Mouse (Mus musculus) intestine, embryonic 15.5 days (tissue): ENCODE data around the gene Gnai3. TPM values are rescaled to one million over a fixed set of nuclear protein-coding genes. Genes with fewer than 3 reads are reported as not detected.

ENCODE experiments used
- ATAC-seq: fragments of 200-750 bp; cut with Nextera tagmentation; 2 replicates; pipeline ENCODE4 v1.8.0; 2017; ENCODE audit warnings: moderate TSS enrichment, moderate library complexity
- H3K27ac ChIP-seq: fragments of 300-500 bp; sonication (generic); 2 replicates; pipeline ENCODE4 v1.5.1; 2015; ENCODE audit warnings: mild to moderate bottlenecking, inconsistent platforms
- H3K27me3 ChIP-seq: fragments of 300-500 bp; sonication (generic); replicated peaks from 2 replicates; pipeline ENCODE4 v1.6.1; 2015; ENCODE audit warnings: inconsistent platforms
- H3K36me3 ChIP-seq: fragments of 300-500 bp; sonication (generic); 2 replicates; pipeline ENCODE4 v1.6.1; 2015; ENCODE audit warnings: inconsistent platforms
- H3K4me1 ChIP-seq: fragments of 300-500 bp; sonication (generic); replicated peaks from 2 replicates; pipeline ENCODE4 v1.6.1; 2015; ENCODE audit warnings: inconsistent platforms
- H3K4me2 ChIP-seq: fragments of 300-500 bp; sonication (generic); replicated peaks from 2 replicates; pipeline ENCODE4 v1.6.1; 2015; ENCODE audit warnings: mild to moderate bottlenecking, inconsistent platforms
- H3K4me3 ChIP-seq: fragments of 300-500 bp; sonication (generic); replicated peaks from 2 replicates; pipeline ENCODE4 v1.5.1; 2015; ENCODE audit warnings: inconsistent platforms
- H3K9ac ChIP-seq: fragments of 300-500 bp; sonication (generic); 2 replicates; pipeline ENCODE4 v1.6.1; 2015; ENCODE audit warnings: inconsistent platforms
- H3K9me3 ChIP-seq: fragments of 300-500 bp; sonication (generic); 2 replicates; pipeline ENCODE4 v1.6.1; 2016; ENCODE audit warnings: inconsistent platforms
- WGBS: fragments of 180-500 bp; shearing (Covaris S2); methylation state at CpG from one replicate; pipeline ENCODE4 v1.1.7; 2015; 5-methylcytosine and 5-hydroxymethylcytosine counted together
- polyA plus RNA-seq: library from polyadenylated mRNA; unstranded; fragments of >200 nt; fragmentation: Nextera tagmentation; extraction: Ambion mirVana; gene quantifications from 2 replicates; pipeline ENCODE4 v1.2.1, GENCODE M21; 2015

Gnai3 gene
- polyA plus RNA-seq, 1 experiment from 2014 or later, result 183 TPM

DNA sequence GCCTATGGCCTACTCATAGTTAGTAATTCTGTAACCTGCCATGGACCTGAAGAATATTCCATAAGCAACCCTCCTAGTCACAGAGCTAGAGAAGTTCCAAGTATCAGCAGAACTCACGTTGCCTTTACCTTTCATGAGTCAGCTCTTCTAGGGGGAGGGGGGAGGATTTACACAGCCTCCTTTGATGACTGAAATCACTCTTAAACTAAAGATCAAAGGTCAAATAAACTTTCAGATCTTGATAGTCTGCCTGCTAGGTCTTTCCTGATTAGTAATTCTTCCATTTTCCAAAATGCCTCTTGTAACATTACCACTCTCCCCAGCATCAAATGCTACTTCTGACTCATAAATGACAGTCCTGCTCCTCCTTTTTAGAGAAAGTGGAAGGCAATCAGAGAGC lies 21.8 kb downstream of the Gnai3 start:
- Histone ChIP-seq H3K4me3 (no peak overlapping the region), H3K36me3 (peaks cover 5% of the 10 kb centered on the region; the same call in 1 of the 2 replicates), H3K27ac (no peak overlapping the region), H3K4me2 (no peak overlapping the region), H3K9me3 (no peaks in the 10 kb centered on the region), H3K27me3 (no peaks in the 10 kb centered on the region), H3K9ac (no peak overlapping the region), H3K4me1 (no peaks in the 10 kb centered on the region; the same call in 1 of the 2 replicates)
- peak; percentile 68 for ATAC-seq
- WGBS, result 35% methylated on average over 1 of the region's 1 CpGs

DNA sequence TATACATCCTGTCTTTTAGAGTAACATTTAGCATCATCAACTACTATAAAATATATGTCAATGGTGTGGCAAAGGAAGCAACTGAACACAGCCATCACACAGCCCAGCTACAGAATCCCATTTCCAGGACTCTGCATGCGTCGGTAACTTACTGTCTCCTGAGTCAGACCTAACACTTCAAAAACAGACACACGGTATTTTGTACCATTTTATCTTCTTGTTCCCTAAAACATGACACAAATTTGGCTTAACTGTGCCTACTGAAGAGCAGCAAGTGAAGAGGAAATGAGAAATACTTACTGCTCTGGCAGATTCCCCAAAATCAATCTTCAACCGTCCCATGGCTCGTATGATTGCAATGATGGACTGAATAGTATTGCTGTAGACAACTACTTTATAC lies 22.7 kb downstream of the Gnai3 start:
- H3K4me3 ChIP-seq, result no peak overlapping the region
- no peak for ATAC-seq
- no peak overlapping the region for H3K9ac ChIP-seq
- no peaks in the 10 kb centered on the region for H3K9me3 ChIP-seq
- H3K36me3 ChIP-seq, result peaks cover 6% of the 10 kb centered on the region; the same call in 1 of the 2 replicates
- no peaks in the 10 kb centered on the region for H3K27me3 ChIP-seq
- no peak overlapping the region for H3K4me2 ChIP-seq
- no peak overlapping the region for H3K27ac ChIP-seq
- no peaks in the 10 kb centered on the region; the same call in 1 of the 2 replicates for H3K4me1 ChIP-seq
- 85% methylated on average over 5 of the region's 5 CpGs for WGBS

DNA sequence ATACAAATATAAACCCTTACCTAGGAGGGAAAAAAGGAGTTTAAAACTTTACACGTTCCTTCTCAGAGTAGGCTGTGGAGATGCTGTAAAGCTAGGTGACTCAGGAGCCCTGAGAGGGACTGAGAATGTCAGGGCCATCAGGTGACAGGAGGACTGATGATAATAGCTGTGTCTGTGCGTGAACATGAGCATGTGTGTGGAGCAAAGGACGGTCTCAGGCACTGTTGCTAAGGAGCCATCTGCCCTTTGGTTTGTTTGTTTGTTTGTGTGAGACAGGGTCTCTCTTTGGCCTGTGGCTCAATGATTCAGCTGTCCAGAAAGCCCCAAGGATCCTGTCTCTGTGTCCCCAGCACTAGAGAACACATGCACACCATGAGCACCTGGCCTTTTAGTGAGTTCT lies 24.8 kb downstream of the Gnai3 start:
- H3K9ac ChIP-seq, result no peak overlapping the region

DNA sequence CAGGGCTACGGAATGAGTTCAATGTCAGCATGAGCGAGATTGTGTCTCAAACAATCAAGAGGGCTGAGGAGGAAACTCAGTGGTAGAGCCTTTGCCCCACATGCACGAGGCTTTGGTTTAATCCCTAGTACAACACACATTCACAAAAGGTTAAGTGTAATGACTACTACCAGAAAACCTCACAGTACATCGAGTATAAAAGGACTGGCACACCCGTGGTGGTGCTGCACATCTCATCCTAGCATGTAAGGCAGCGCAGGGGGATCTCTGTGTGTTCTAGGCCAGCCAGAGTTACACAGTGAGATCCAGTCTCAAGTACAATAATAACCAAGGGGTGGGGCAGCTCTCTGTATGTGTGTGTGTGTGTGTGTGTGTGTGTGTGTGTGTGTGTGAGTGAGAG lies 28.5 kb downstream of the Gnai3 start:
- no peaks in the 10 kb centered on the region for H3K4me1 ChIP-seq
- no peaks in the 10 kb centered on the region for H3K27me3 ChIP-seq
- no peak overlapping the region for H3K4me3 ChIP-seq
- no peak overlapping the region for H3K4me2 ChIP-seq
- H3K9me3 ChIP-seq, result no peaks in the 10 kb centered on the region
- no peak overlapping the region for H3K27ac ChIP-seq
- peaks cover 15% of the 10 kb centered on the region for H3K36me3 ChIP-seq
- no peak overlapping the region for H3K9ac ChIP-seq
- 88% methylated on average over 6 of the region's 6 CpGs for WGBS
- no peak for ATAC-seq

More for the DNA sequence above, 24.8 kb downstream of the Gnai3 start:
- 84% methylated on average over 3 of the region's 3 CpGs for WGBS
- no peak overlapping the region for H3K4me2 ChIP-seq
- H3K36me3 ChIP-seq, result peaks cover 11% of the 10 kb centered on the region
- no peaks in the 10 kb centered on the region; the same call in 1 of the 2 replicates for H3K4me1 ChIP-seq
- no peak for ATAC-seq
- H3K27ac ChIP-seq, result no peak overlapping the region
- no peak overlapping the region for H3K4me3 ChIP-seq
- no peaks in the 10 kb centered on the region for H3K27me3 ChIP-seq
- H3K9me3 ChIP-seq, result no peaks in the 10 kb centered on the region

DNA sequence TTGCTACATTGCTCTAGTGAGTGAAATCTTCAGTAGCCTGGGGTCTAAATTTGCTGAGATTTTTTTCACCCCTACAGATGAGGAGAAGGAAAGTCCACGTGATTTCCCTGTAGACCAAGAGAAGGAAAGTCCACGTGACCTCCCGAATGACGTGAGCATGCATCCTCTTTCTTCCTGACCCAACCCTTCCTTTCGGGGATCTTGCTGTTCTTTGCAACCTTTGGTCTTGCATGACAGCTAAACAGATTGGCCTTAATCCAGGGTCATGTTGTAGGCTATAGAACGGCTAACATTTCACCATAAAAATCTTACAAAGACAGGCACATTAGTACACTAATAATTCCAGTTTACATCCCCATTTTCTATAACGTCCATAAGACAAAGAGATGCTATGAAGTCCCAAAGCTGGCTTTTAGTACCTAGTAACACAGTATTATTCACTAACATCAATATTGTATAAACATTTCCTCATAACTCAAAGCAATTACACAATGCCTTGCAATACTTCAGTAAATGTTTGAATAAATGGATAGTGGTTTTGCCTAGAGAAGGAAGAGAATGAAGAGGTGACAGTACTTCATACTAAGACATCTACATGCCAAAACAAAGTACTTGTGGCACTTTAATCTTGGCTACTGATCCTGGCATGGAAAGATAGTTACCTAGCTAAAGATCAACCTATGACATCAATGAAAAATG lies 32.2 kb downstream of the Gnai3 start:
- H3K4me3 ChIP-seq, result no peak overlapping the region
- H3K4me1 ChIP-seq, result no peaks in the 10 kb centered on the region
- no peak overlapping the region for H3K27ac ChIP-seq

DNA sequence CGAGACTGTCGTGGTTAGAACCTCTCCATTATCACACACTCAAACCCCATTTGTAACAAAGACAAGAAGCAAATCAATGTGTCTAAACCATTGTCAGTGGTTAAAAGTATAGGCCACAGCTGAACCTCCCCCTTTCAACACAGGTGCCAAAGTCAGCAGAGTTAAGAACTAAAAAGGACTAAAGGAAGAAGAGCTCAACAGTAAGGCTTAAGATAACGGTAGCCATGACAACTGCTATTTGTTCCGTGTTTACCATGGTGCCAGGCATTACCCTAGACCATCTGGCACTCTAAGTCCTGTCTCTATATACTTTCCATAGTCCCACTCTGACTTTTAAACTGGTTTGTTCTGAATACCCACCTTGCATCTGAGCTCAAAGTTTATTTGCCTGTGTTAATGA lies 33.3 kb downstream of the Gnai3 start:
- Histone ChIP-seq H3K9me3 (no peaks in the 10 kb centered on the region), H3K4me1 (no peaks in the 10 kb centered on the region), H3K9ac (no peak overlapping the region), H3K27me3 (no peaks in the 10 kb centered on the region), H3K4me3 (no peak overlapping the region), H3K4me2 (no peak overlapping the region), H3K36me3 (peaks cover 26% of the 10 kb centered on the region), H3K27ac (no peak overlapping the region)
- WGBS, result 81% methylated on average over 4 of the region's 4 CpGs
- peak; percentile 44 for ATAC-seq

More for the DNA sequence above, 32.2 kb downstream of the Gnai3 start:
- H3K4me2 ChIP-seq, result no peak overlapping the region
- no peak overlapping the region for H3K9ac ChIP-seq
- H3K36me3 ChIP-seq, result peaks cover 21% of the 10 kb centered on the region
- ATAC-seq, result no peak
- H3K27me3 ChIP-seq, result no peaks in the 10 kb centered on the region
- H3K9me3 ChIP-seq, result no peaks in the 10 kb centered on the region
- WGBS, result 80% methylated on average over 7 of the region's 7 CpGs

DNA sequence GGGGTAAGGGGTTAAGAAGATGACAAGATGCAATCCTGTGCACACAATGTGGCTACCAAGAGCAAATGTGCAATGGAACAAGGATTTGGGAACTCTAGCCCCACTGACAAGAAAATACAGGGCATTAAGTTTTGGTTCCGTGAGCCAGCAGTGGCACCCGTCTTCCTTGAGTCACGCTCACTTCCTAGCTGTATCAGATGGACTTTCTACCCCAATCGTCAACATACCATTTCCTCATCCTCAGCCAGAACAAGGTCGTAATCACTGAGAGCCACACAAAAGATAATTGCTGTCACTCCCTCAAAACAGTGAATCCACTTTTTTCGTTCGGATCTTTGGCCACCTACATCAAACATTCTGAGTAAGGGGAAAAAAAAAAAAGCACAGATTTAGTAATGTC lies 33.7 kb downstream of the Gnai3 start:
- H3K9ac ChIP-seq, result no peak overlapping the region
- no peak overlapping the region for H3K27ac ChIP-seq
- no peaks in the 10 kb centered on the region for H3K4me1 ChIP-seq
- peak; percentile 86 for ATAC-seq
- H3K4me3 ChIP-seq, result no peak overlapping the region
- no peaks in the 10 kb centered on the region for H3K27me3 ChIP-seq
- 50% methylated on average over 7 of the region's 7 CpGs for WGBS
- H3K4me2 ChIP-seq, result no peak overlapping the region
- peaks cover 23% of the 10 kb centered on the region for H3K36me3 ChIP-seq
- no peaks in the 10 kb centered on the region for H3K9me3 ChIP-seq

DNA sequence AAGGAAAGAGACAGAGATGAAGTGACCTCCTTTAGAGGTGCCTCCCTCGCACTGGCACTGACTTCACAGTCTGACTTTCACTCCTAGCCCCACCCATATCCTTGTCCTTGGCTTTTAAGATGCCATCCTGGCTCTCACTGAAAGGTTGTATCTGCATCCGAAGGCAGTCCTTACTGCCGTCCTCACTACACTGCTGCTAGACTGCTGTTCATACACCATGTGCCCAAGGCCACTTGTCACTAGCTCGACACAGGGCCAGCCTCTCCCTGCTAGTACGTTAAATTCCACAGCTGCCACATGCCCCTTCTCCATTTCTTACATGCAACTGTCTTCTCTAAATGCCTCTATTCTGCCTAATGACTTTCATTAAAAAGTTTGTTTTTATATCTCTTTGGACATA lies 34.6 kb downstream of the Gnai3 start:
- 82% methylated on average over 5 of the region's 5 CpGs for WGBS
- H3K36me3 ChIP-seq, result peaks cover 21% of the 10 kb centered on the region
- no peak; the same call in 1 of the 2 replicates for ATAC-seq

DNA sequence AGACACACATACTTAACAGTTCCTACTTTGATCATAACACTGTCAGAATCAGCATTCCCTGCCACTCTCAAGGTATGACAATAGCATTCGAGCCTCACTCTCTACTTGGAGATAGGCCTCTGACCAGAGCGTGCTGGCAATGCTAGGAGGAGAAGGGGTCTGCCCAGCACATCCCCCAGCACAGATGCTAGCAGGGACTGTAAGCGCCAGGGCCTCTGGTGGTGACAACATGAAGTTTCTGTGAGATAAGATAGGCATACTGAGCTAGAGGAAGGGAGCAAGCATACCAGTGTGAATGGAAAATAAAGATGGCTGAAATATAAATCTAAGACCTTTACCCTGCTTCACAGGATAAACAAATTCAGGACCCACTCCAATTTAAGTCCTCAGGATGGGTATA lies 40.7 kb downstream of the Gnai3 start:
- Histone ChIP-seq H3K9me3 (no peaks in the 10 kb centered on the region), H3K4me1 (no peaks in the 10 kb centered on the region), H3K4me2 (no peak overlapping the region), H3K9ac (no peak overlapping the region), H3K27me3 (no peaks in the 10 kb centered on the region), H3K4me3 (no peak overlapping the region), H3K27ac (no peak overlapping the region), H3K36me3 (peaks cover 15% of the 10 kb centered on the region)
- 84% methylated on average over 3 of the region's 3 CpGs for WGBS
- ATAC-seq, result no peak

More for the DNA sequence above, 34.6 kb downstream of the Gnai3 start:
- H3K27ac ChIP-seq, result no peak overlapping the region
- H3K27me3 ChIP-seq, result no peaks in the 10 kb centered on the region
- no peak overlapping the region for H3K9ac ChIP-seq
- H3K4me3 ChIP-seq, result no peak overlapping the region
- no peaks in the 10 kb centered on the region for H3K9me3 ChIP-seq
- no peaks in the 10 kb centered on the region for H3K4me1 ChIP-seq
- H3K4me2 ChIP-seq, result no peak overlapping the region

DNA sequence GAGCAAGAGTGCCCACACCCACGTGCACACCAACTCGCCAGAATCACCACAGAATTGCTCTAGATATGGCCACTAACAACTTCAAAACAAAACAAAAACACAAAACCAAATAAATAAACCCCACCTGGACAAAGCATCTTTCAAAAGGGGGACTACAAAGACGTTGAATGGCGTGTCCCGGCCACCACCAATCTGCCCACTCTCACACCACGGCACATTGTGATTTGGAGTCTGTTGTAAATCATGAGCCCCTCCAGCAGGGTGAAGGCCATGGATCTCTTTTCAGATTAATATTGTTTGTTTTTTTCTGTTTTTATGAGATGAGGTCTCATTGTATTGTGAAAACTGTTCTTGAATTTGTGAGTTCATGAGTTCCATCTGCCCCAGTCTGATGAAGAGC lies 43.9 kb downstream of the Gnai3 start:
- no peak overlapping the region for H3K4me3 ChIP-seq
- 86% methylated on average over 6 of the region's 6 CpGs for WGBS
- no peaks in the 10 kb centered on the region for H3K27me3 ChIP-seq

DNA sequence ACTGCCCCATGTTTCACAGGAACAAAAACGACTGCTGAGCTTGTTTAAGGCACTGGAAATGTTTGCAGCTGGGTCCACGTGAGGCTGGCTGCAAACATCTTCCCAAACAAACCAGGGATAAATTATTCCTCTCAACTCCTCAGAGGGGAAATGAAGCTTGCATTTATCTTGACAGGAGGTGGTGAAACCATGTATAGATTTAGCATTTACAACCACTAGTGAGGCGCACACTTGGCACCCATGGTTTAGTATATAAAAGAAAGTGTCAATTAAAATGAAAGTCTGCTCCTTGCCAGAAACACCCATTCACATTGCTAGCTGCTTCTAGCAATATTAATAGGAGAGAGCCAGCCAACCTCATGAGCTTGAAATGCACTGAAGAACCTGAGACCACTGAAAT lies 44.4 kb downstream of the Gnai3 start:
- Histone ChIP-seq H3K4me2 (no peak overlapping the region), H3K36me3 (peaks cover 3% of the 10 kb centered on the region; the same call in 1 of the 2 replicates), H3K4me3 (no peak overlapping the region), H3K4me1 (no peaks in the 10 kb centered on the region), H3K9me3 (no peaks in the 10 kb centered on the region), H3K9ac (no peak overlapping the region), H3K27me3 (no peaks in the 10 kb centered on the region), H3K27ac (no peak overlapping the region)
- no peak for ATAC-seq
- 48% methylated on average over 3 of the region's 3 CpGs for WGBS

More for the DNA sequence above, 43.9 kb downstream of the Gnai3 start:
- Histone ChIP-seq H3K4me2 (no peak overlapping the region), H3K4me1 (no peaks in the 10 kb centered on the region), H3K36me3 (peaks cover 3% of the 10 kb centered on the region; the same call in 1 of the 2 replicates), H3K27ac (no peak overlapping the region), H3K9ac (no peak overlapping the region), H3K9me3 (no peaks in the 10 kb centered on the region)
- ATAC-seq, result no peak

DNA sequence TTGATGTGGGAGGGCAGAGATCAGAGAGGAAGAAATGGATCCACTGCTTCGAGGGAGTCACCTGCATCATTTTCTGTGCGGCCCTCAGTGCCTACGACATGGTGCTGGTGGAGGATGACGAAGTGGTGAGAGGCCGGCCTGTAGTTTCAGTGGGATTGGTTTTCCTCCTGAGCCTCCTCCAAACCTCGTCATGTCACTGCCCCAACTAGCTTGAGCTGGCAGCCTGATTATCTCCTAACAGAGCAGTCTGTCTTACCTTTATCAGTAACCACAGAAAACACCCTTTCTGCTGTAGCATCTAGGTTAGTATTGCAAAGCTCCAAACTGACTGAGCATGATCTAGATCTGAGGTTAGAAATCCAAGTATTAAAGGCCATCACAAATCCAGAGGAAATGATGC lies 47.6 kb downstream of the Gnai3 start:
- Histone ChIP-seq H3K9ac (no peak overlapping the region), H3K4me2 (no peak overlapping the region), H3K27ac (no peak overlapping the region), H3K4me3 (no peak overlapping the region), H3K27me3 (no peaks in the 10 kb centered on the region), H3K9me3 (no peaks in the 10 kb centered on the region), H3K4me1 (no peaks in the 10 kb centered on the region), H3K36me3 (no peaks in the 10 kb centered on the region)
- 81% methylated on average over 6 of the region's 6 CpGs for WGBS
- no peak; the same call in 1 of the 2 replicates for ATAC-seq

DNA sequence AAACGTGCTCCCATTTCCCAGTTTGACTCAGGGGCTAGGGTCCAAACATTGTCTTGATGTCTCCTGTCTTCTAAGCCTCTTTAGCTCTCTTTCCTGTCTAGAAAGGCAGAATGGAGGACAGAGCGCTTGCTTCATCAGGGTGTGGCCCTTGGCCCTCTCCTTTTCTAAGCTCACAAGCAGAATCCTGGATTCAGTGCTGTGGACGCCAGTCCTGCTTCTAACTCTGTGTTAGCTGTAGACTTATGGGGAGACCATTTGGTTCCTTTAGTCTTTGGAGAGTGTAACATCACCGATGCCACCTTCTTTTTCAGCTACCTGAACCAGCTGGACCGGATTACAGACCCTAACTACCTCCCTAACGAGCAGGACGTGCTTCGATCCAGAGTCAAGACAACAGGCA lies 48.3 kb downstream of the Gnai3 start:
- 93% methylated on average over 8 of the region's 8 CpGs for WGBS
- Histone ChIP-seq H3K4me1 (no peaks in the 10 kb centered on the region), H3K4me3 (no peak overlapping the region), H3K4me2 (no peak overlapping the region), H3K36me3 (no peaks in the 10 kb centered on the region), H3K27ac (no peak overlapping the region), H3K27me3 (no peaks in the 10 kb centered on the region), H3K9me3 (no peaks in the 10 kb centered on the region), H3K9ac (no peak overlapping the region)
- no peak for ATAC-seq
